Comparison of ENCODE assay signal across 10 mouse cellular contexts in the genomic region with DNA sequence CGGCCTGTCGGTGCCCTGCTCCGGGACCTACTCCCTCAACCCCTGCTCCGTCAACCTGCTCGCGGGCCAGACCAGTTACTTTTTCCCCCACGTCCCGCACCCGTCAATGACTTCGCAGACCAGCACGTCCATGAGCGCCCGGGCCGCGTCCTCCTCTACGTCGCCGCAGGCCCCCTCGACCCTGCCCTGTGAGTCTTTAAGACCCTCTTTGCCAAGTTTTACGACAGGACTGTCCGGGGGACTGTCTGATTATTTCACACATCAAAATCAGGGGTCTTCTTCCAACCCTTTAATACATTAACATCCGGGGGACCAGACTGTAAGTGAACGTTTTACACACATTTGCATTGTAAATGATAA. TPM values are rescaled to one million over a fixed set of nuclear protein-coding genes. Genes with fewer than 3 reads are reported as not detected.
DNase-seq lines count a peak whose midpoint lies in the region; ATAC-seq lines count a peak whose summit lies in the region.
"Had no signal": no experiment of that assay in that cellular context is flagged by ENCODE, and none has a peak within 500 bp of the region (broad histone marks: within the 10 kb centered on the region; RNA-seq: fewer than 3 reads in every experiment).

No protein-coding gene starts in this region.

- no peaks in the 10 kb centered on the region for H3K36me3 ChIP-seq in heart, embryonic 15.5 days
- no peaks in the 10 kb centered on the region for H3K36me3 ChIP-seq in hindbrain, embryonic 14.5 days (replicated peaks; ENCODE audit: control insufficient read depth, insufficient read depth)

- H3K9ac ChIP-seq in heart, embryonic 15.5 days, result no peak overlapping the region
- no peak overlapping the region for H3K9ac ChIP-seq in hindbrain, embryonic 14.5 days

- WGBS in heart, embryonic 15.5 days, result 1% methylated on average over 23 of the region's 23 CpGs
- under 1% methylated on average over 23 of the region's 23 CpGs for WGBS in hindbrain, embryonic 14.5 days

- no peak overlapping the region for H3K27ac ChIP-seq in heart, embryonic 15.5 days
- no peak overlapping the region for H3K27ac ChIP-seq in hindbrain, embryonic 14.5 days

- DNase-seq in heart, adult 18-20 months, result no peak
- DNase-seq in retina, embryonic 14.5 days (ENCODE audit: low spot score), result peak; percentile 53
- DNase-seq in retina, postnatal 1 day, result no peak
- no peak for DNase-seq in hindbrain, embryonic 14.5 days (ENCODE audit: low spot score)
- no peak for DNase-seq in spleen, adult 12 weeks (ENCODE audit: low spot score)
- no peak for DNase-seq in adipocyte (ENCODE audit: low spot score)
- DNase-seq in gastrocnemius, postnatal 4 days (ENCODE audit: low spot score in 2 of 2), result no peak

- H3K9me3 ChIP-seq in heart, embryonic 15.5 days (replicated peaks), result peaks cover 6% of the 10 kb centered on the region; the same call in 1 of the 2 replicates
- no peaks in the 10 kb centered on the region for H3K9me3 ChIP-seq in hindbrain, embryonic 14.5 days (ENCODE audit: control insufficient read depth, low read length)

- H3K27me3 ChIP-seq in heart, embryonic 15.5 days, result peaks cover 84% of the 10 kb centered on the region
- H3K27me3 ChIP-seq in hindbrain, embryonic 14.5 days (ENCODE audit: control insufficient read depth, insufficient read depth, low read length), result peaks cover 81% of the 10 kb centered on the region

- H3K4me2 ChIP-seq in heart, embryonic 15.5 days, result 0 out of 2 replicates have a peak overlapping the region, but pooled peaks have one; percentile 1
- no peak overlapping the region for H3K4me2 ChIP-seq in hindbrain, embryonic 14.5 days (replicated peaks)

- H3K4me1 ChIP-seq in heart, embryonic 15.5 days (replicated peaks), result peaks cover 15% of the 10 kb centered on the region
- H3K4me1 ChIP-seq in hindbrain, embryonic 14.5 days (replicated peaks; ENCODE audit: control insufficient read depth, insufficient read depth, low read length), result no peaks in the 10 kb centered on the region

- H3K4me3 ChIP-seq in heart, embryonic 15.5 days, result peak overlapping the region; percentile 39
- no peak overlapping the region for H3K4me3 ChIP-seq in hindbrain, embryonic 14.5 days (replicated peaks; ENCODE audit: low read length)

- no peak for ATAC-seq in heart, embryonic 15.5 days (replicated peaks; ENCODE audit: insufficient number of reproducible peaks, insufficient read depth, low FRiP score, low read depth)
- peak; percentile 22; the same call in 1 of the 2 replicates for ATAC-seq in hindbrain, embryonic 14.5 days (ENCODE audit: low FRiP score)

RNA-seq across cellular contexts. Expression of gene Gm43517, which starts 0.6 kb away (rescaled TPM):
- polyA plus RNA-seq in heart, embryonic 15.5 days (2015; fragmentation: Nextera tagmentation; extraction: Ambion mirVana), result not detected in 2 replicates
- not detected for total RNA-seq in heart, adult 18-20 months (2021)
- polyA plus RNA-seq in hindbrain, embryonic 14.5 days (2014; fragmentation: Nextera tagmentation; extraction: Ambion mirVana), result not detected in 2 replicates
- not detected for total RNA-seq in gastrocnemius, postnatal 4 days (2021)
- total RNA-seq: gastrocnemius, postnatal 36 days had no signal
- polyA plus RNA-seq: C2C12 had no signal

RNA-seq across cellular contexts. Expression of gene Foxg1, which starts 3.2 kb away (rescaled TPM):
- polyA plus RNA-seq in heart, embryonic 15.5 days (2015; fragmentation: Nextera tagmentation; extraction: Ambion mirVana), result 0.51 TPM in 1 of 2 replicates, not detected in the other
- total RNA-seq in heart, adult 18-20 months (2021), result not detected
- polyA plus RNA-seq in hindbrain, embryonic 14.5 days (2014; fragmentation: Nextera tagmentation; extraction: Ambion mirVana), result not detected in 2 replicates
- total RNA-seq in gastrocnemius, postnatal 4 days (2021), result not detected
- total RNA-seq: gastrocnemius, postnatal 36 days had no signal
- polyA plus RNA-seq: C2C12 had no signal
